Mouse (Mus musculus) stomach, postnatal 0 days (tissue): ENCODE data around the gene Ppp2r2c.

Source experiments
- CTCF ChIP-seq: IDR thresholded peaks from 2 replicates; pipeline ENCODE4 v1.5.1; 2016; ENCODE audit warnings: antibody characterized with exemption, low read depth, mild to moderate bottlenecking, moderate library complexity
- EP300 ChIP-seq: optimal IDR thresholded peaks from 2 replicates; pipeline ENCODE3; 2016; ENCODE audit warnings: antibody characterized with exemption

- TF ChIP-seq CTCF (no peak), EP300 (no peak)
Observed at GRCm38 (mm10) chr5:36933383-36933782, 65.1 kb downstream of the Ppp2r2c start.
